Mouse (Mus musculus) MEL (cell line): ENCODE measurements around the gene Fosl1. TPM values are rescaled to one million over a fixed set of nuclear protein-coding genes. Genes with fewer than 3 reads are reported as not detected.

Source experiments
- DNase-seq: peaks from one replicate; pipeline ENCODE4 v3.0.0; 2011; ENCODE audit warnings: low read depth, low spot score
- H3K27ac ChIP-seq: 2 replicates; pipeline ENCODE4 v1.5.1; 2012; ENCODE audit warnings: low read depth, mild to moderate bottlenecking, control low read depth, low read length, moderate library complexity; ENCODE audit not compliant: control insufficient read depth
- H3K27me3 ChIP-seq, 2 experiments: fragments of 150-350 bp in 1 of 2; sonication (generic) in 1 of 2; 2 replicates each; pipeline ENCODE4 v1.6.1; 2012; ENCODE audit warnings: low read length in 2 of 2, mild to moderate bottlenecking in 2 of 2, improper control_type of control experiment in 1 of 2, moderate library complexity in 1 of 2; ENCODE audit not compliant: insufficient read depth in 2 of 2, control insufficient read depth in 1 of 2
- H3K36me3 ChIP-seq, 2 experiments: 2 replicates each; pipeline ENCODE4 v1.6.1; 2012 to 2014; ENCODE audit warnings: low read length in 2 of 2, improper control_type of control experiment in 1 of 2, inconsistent platforms in 1 of 2, mild to moderate bottlenecking in 1 of 2; ENCODE audit not compliant: insufficient read depth in 2 of 2, control insufficient read depth in 1 of 2
- H3K4me1 ChIP-seq, 2 experiments: fragments of 150-350 bp in 1 of 2; sonication (generic) in 1 of 2; 2 replicates each; pipeline ENCODE4 v1.6.1; 2012; ENCODE audit warnings: low read length in 2 of 2, improper control_type of control experiment in 1 of 2, mild to moderate bottlenecking in 1 of 2; ENCODE audit not compliant: insufficient read depth in 2 of 2, control insufficient read depth in 1 of 2
- H3K4me3 ChIP-seq, 2 experiments: fragments of 150-350 bp in 1 of 2; sonication (generic) in 1 of 2; 2 replicates each; pipeline ENCODE4 v1.5.1; 2012; ENCODE audit warnings: low read depth in 2 of 2, low read length in 2 of 2, mild to moderate bottlenecking in 2 of 2, moderate library complexity in 2 of 2, control low read depth in 1 of 2, improper control_type of control experiment in 1 of 2; ENCODE audit not compliant: control insufficient read depth in 1 of 2, insufficient read depth in 1 of 2
- H3K79me2 ChIP-seq: 2 replicates; pipeline ENCODE4 v1.6.1; 2012; ENCODE audit warnings: mild to moderate bottlenecking, low read length, moderate library complexity; ENCODE audit not compliant: control insufficient read depth, poor library complexity, insufficient read depth
- H3K9ac ChIP-seq: 2 replicates; pipeline ENCODE4 v1.6.1; 2012; ENCODE audit warnings: low read depth, mild to moderate bottlenecking, control low read depth, low read length, moderate library complexity; ENCODE audit not compliant: control insufficient read depth, poor library complexity, severe bottlenecking
- H3K9me3 ChIP-seq: fragments of 150-350 bp; sonication (generic); replicated peaks from 2 replicates; pipeline ENCODE4 v1.6.1; 2012; ENCODE audit warnings: mild to moderate bottlenecking, low read length, improper control_type of control experiment, moderate library complexity; ENCODE audit not compliant: insufficient read depth
- CHD1 ChIP-seq: IDR thresholded peaks from 2 replicates; pipeline ENCODE4 v1.6.1; 2012; ENCODE audit warnings: low read depth, mild to moderate bottlenecking, inconsistent platforms, low read length, improper control_type of control experiment
- ELF1 ChIP-seq: IDR thresholded peaks from 2 replicates; pipeline ENCODE4 v1.6.1; 2014; ENCODE audit warnings: low read depth, mild to moderate bottlenecking, inconsistent platforms, low read length, improper control_type of control experiment, moderate library complexity
- GABPA ChIP-seq: IDR thresholded peaks from 2 replicates; pipeline ENCODE4 v1.6.1; 2012; ENCODE audit warnings: low read depth, mild to moderate bottlenecking, inconsistent platforms, low read length, improper control_type of control experiment, moderate library complexity
- GATA1 ChIP-seq: IDR thresholded peaks from 2 replicates; pipeline ENCODE4 v1.6.1; 2011; ENCODE audit warnings: low read depth, low read length, improper control_type of control experiment
- JUND ChIP-seq: IDR thresholded peaks from 2 replicates; pipeline ENCODE4 v1.6.1; 2011; ENCODE audit warnings: low read depth, mild to moderate bottlenecking, improper control_type of control experiment, low read length
- KAT2A ChIP-seq: conservative IDR thresholded peaks from 2 replicates; pipeline ENCODE4 v1.6.1; 2012; ENCODE audit warnings: low read depth, low read length, improper control_type of control experiment, inconsistent platforms
- MAX ChIP-seq: IDR thresholded peaks from 2 replicates; pipeline ENCODE4 v1.6.1; 2011; ENCODE audit warnings: low read length, improper control_type of control experiment
- MAZ ChIP-seq: IDR thresholded peaks from 2 replicates; pipeline ENCODE4 v1.6.1; 2012; ENCODE audit warnings: low read depth, mild to moderate bottlenecking, inconsistent platforms, low read length, improper control_type of control experiment
- MEF2A ChIP-seq: IDR thresholded peaks from 2 replicates; pipeline ENCODE4 v1.6.1; 2014; ENCODE audit warnings: low read depth, mild to moderate bottlenecking, inconsistent platforms, low read length, improper control_type of control experiment; ENCODE audit not compliant: poor library complexity, insufficient replicate concordance, severe bottlenecking; ENCODE audit errors: extremely low read depth
- NRF1 ChIP-seq: IDR thresholded peaks from 2 replicates; pipeline ENCODE4 v1.6.1; 2014; ENCODE audit warnings: low read depth, mild to moderate bottlenecking, inconsistent platforms, low read length, improper control_type of control experiment, moderate library complexity; ENCODE audit not compliant: poor library complexity, insufficient read depth, severe bottlenecking
- RAD21 ChIP-seq: IDR thresholded peaks from 2 replicates; pipeline ENCODE4 v1.6.1; 2011; ENCODE audit warnings: mild to moderate bottlenecking, low read depth, low read length, improper control_type of control experiment
- RCOR1 ChIP-seq: IDR thresholded peaks from 2 replicates; pipeline ENCODE4 v1.6.1; 2012; ENCODE audit warnings: low read depth, mild to moderate bottlenecking, inconsistent platforms, low read length, improper control_type of control experiment
- SIN3A ChIP-seq: IDR thresholded peaks from 2 replicates; pipeline ENCODE4 v1.6.1; 2012; ENCODE audit warnings: low read length, improper control_type of control experiment, inconsistent platforms
- SMC3 ChIP-seq: IDR thresholded peaks from 2 replicates; pipeline ENCODE4 v1.6.1; 2011; ENCODE audit warnings: low read depth, low read length, improper control_type of control experiment
- TCF12 ChIP-seq: IDR thresholded peaks from 2 replicates; pipeline ENCODE4 v1.6.1; 2014; ENCODE audit warnings: low read depth, mild to moderate bottlenecking, inconsistent platforms, low read length, improper control_type of control experiment, moderate library complexity
- UBTF ChIP-seq: IDR thresholded peaks from 2 replicates; pipeline ENCODE4 v1.6.1; 2012; ENCODE audit warnings: low read depth, mild to moderate bottlenecking, inconsistent platforms, low read length, improper control_type of control experiment, moderate library complexity, borderline replicate concordance; ENCODE audit not compliant: insufficient read depth
- USF1 ChIP-seq: IDR thresholded peaks from 2 replicates; pipeline ENCODE4 v1.6.1; 2014; ENCODE audit warnings: low read depth, mild to moderate bottlenecking, inconsistent platforms, low read length, improper control_type of control experiment, moderate library complexity
- USF2 ChIP-seq, 2 experiments: IDR thresholded peaks; 2 replicates each; pipeline ENCODE4 v1.6.1; 2011 to 2012; ENCODE audit warnings: improper control_type of control experiment in 2 of 2, low read length in 2 of 2, borderline replicate concordance in 1 of 2, inconsistent platforms in 1 of 2, low read depth in 1 of 2, mild to moderate bottlenecking in 1 of 2; ENCODE audit not compliant: insufficient read depth in 1 of 2
- ZKSCAN1 ChIP-seq: IDR thresholded peaks from 2 replicates; pipeline ENCODE4 v1.6.1; 2012; ENCODE audit warnings: low read depth, mild to moderate bottlenecking, inconsistent platforms, low read length, improper control_type of control experiment, moderate library complexity
- ZMIZ1 ChIP-seq: IDR thresholded peaks from 2 replicates; pipeline ENCODE4 v1.6.1; 2012; ENCODE audit warnings: low read depth, mild to moderate bottlenecking, inconsistent platforms, low read length, improper control_type of control experiment, moderate library complexity
- ZNF384 ChIP-seq: IDR thresholded peaks from 2 replicates; pipeline ENCODE4 v1.6.1; 2012; ENCODE audit warnings: low read depth, mild to moderate bottlenecking, inconsistent platforms, low read length, improper control_type of control experiment
- polyA plus RNA-seq, 2 experiments: library from polyadenylated mRNA; stranded (reverse) in 1 of 2; unstranded in 1 of 2; fragments of >175 nt in 1 of 2; fragments of >200 nt in 1 of 2; gene quantifications; 2 replicates each; pipeline versions ENCODE4 v1.2.1 to v1.2.4; 2012; ENCODE audit warnings: low replicate concordance in 2 of 2, low read depth in 1 of 2; ENCODE audit not compliant: insufficient read length in 2 of 2, insufficient read depth in 1 of 2, missing spikeins in 1 of 2
- total RNA-seq: library from RNA; depleted of rRNA; stranded (reverse); fragments of 300-350 nt; gene quantifications from 2 replicates; pipeline ENCODE4 v1.2.3, GENCODE M21; 2012

Gene Fosl1
- total and polyA plus RNA-seq, 3 experiments = 2.0 to 3.1 TPM; not detected in 1

DNA sequence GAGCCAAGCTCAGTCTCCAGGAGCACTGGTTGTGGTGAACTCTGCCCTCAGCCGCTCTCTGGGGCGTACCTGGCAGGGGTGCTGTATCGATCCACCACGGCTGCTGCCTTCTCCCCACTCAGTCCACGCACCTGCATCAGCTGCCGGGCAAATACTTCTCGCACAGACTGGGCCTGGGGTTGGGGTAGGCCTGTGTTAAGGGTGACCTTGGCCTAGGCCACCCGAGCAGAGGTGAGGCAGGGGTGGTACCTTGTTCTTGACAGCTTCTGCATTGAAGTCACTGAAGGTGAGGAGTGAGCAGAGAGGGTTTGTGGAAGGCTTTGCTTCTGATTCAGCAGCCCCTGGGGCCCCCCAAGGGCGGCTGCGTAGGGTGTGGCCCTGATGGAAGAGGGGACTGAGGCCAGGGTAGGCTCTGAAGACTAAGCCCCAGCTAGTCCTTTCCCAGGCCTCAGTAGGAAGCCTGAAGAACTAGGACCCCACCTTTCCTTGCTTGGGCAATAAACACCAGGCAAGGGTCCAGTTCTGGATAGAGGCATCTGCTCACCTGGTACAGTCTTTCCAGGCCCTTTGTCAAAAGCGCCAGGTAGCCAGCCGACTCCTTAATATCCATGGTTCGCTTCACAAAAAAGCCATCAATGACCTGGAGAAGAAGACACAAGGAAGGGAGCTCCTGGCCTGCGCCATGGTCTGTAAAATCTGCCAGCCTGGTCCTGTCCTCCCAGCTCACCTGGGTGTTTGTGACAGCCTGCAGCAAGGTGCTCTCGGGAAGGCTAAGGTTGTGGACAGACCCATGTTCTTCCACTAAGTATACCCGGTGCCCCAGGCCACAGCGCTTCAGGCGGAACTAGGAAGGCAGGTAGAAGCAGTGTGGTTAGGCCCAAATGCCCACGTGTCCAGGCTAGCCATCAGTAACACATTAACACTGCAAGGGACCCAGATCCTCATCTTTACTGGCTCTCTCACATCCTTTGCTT is 36.3 kb downstream of the Fosl1 start:
- DNase-seq = no peak
- TF ChIP-seq TCF12 (no peak), USF2 (IDR thresholded peaks at IDR 0.05; ENCODE audit: borderline replicate concordance in 1 of 2, insufficient read depth in 1 of 2, low read depth in 1 of 2, low read length in 2 of 2) (no peak), MAX (no peak), SMC3 (no peak), RAD21 (no peak), ZKSCAN1 (no peak), NRF1 (no peak), KAT2A (no peak)
- Histone ChIP-seq H3K4me1 (peaks cover 0 to 10% of the 10 kb centered on the region in 2 experiments; a peak in 2 of 4 replicates), H3K4me3 (no peak overlapping the region), H3K27me3 (no peaks in the 10 kb centered on the region), H3K36me3 (0 out of 4 replicates have a peak, but pooled peaks cover 0 to 2% of the 10 kb centered on the region in 2 experiments), H3K9ac (no peak overlapping the region), H3K79me2 (peaks cover 2% of the 10 kb centered on the region; the same call in 1 of the 2 replicates), H3K27ac (no peak overlapping the region), H3K9me3 (no peaks in the 10 kb centered on the region)

DNA sequence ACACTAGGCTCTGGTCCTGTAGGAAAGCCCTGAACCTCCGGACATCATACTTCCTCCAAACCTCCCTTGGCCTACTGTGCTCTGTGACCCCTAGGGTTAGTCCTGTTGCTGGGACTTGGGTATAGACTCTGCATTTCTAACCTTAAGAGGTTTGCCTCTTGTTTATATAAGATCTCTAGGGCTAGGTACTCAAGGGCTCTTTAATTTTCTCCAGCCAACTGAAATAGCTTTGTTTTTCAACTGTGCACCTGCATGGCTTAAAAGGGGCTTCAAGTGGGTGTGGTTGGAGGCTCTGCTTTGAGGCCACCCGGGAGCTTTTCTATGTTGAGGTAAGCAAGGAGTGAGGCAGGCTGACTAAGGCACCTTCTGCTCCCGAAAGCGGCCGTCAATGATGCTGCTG is 37.1 kb downstream of the Fosl1 start:
- Histone ChIP-seq H3K9ac (no peak overlapping the region), H3K36me3 (0 out of 4 replicates have a peak, but pooled peaks cover 0 to 2% of the 10 kb centered on the region in 2 experiments), H3K27ac (no peak overlapping the region), H3K9me3 (no peaks in the 10 kb centered on the region), H3K79me2 (peaks cover 2% of the 10 kb centered on the region; the same call in 1 of the 2 replicates)
- no peak for DNase-seq
- TF ChIP-seq GATA1 (no peak), TCF12 (no peak), JUND (no peak)
- TF ChIP-seq, all 39 proteins: peak for 0
- H3K27me3 ChIP-seq = no peaks in the 10 kb centered on the region
- H3K4me1 ChIP-seq = peaks cover 0 to 12% of the 10 kb centered on the region in 2 experiments; a peak in 2 of 4 replicates
- H3K4me3 ChIP-seq = no peak overlapping the region

DNA sequence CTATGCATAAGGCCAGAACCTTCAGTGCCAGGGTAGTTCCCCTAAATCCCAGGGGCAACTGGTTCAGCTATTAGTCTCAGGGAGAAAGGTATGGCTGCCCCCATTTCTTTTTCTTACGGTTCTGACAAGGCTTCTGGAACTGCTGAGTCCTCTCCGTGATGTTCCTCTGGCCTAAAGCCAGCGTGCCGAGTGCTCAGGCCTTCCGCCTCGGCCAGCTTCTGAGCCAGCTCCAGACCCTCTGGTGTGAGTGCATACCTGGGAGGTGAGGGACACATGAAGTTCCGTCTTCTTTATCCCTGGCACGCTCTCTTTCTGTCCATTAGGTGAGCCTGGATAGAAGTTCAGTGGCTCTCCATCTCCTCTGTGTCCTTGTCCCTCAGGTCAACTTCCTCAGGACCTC is 38.0 kb downstream of the Fosl1 start:
- Histone ChIP-seq H3K4me3 (no peak overlapping the region), H3K27ac (no peak overlapping the region), H3K79me2 (peaks cover 2% of the 10 kb centered on the region), H3K27me3 (no peaks in the 10 kb centered on the region), H3K36me3 (0 out of 4 replicates have a peak, but pooled peaks cover 0 to 2% of the 10 kb centered on the region in 2 experiments), H3K4me1 (peaks cover 0 to 12% of the 10 kb centered on the region in 2 experiments; a peak in 2 of 4 replicates), H3K9me3 (no peaks in the 10 kb centered on the region), H3K9ac (no peak overlapping the region)
- no peak for DNase-seq
- TF ChIP-seq USF2 (IDR thresholded peaks at IDR 0.05; ENCODE audit: borderline replicate concordance in 1 of 2, insufficient read depth in 1 of 2, low read depth in 1 of 2, low read length in 2 of 2) (no peak), MAX (no peak), ELF1 (no peak), ZMIZ1 (no peak), NRF1 (no peak), SIN3A (no peak), MEF2A (no peak), ZNF384 (no peak), GATA1 (no peak), UBTF (no peak), RCOR1 (no peak), TCF12 (no peak), MAZ (no peak), CHD1 (no peak), USF1 (no peak), GABPA (no peak)
